Mouse (Mus musculus): ENCODE results near the gene Slc29a1. TPM values are rescaled to one million over a fixed set of nuclear protein-coding genes. Genes with fewer than 3 reads are reported as not detected.

Gene Slc29a1
- polyA plus RNA-seq, 1 experiment from 2014 or later, result 47.2 TPM

DNA sequence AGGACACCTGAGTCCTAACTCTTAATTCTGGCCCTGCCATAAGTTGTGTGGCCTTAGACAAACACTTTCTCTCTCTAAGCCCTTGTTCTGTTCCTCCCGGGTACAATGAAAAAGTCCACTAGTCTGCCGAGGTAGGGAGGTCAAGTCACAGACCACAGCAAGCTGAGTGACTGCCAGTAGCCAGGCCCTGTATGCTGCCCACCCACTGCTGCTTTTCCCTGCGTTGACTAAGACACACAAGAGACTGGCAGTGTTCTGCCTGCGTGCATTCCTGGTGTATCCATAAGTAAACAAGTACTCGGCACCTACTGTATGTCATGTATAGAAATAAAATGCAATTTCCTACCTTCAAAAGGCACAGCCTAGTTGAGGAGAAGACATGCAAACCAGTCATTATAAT lies 49.2 kb downstream of the Slc29a1 start:
- Histone ChIP-seq H3K27ac (no peak overlapping the region), H3K9ac (peak overlapping the region; percentile 97; the same call in 1 of the 2 replicates)
- WGBS, result 28% methylated on average over 5 of the region's 5 CpGs

DNA sequence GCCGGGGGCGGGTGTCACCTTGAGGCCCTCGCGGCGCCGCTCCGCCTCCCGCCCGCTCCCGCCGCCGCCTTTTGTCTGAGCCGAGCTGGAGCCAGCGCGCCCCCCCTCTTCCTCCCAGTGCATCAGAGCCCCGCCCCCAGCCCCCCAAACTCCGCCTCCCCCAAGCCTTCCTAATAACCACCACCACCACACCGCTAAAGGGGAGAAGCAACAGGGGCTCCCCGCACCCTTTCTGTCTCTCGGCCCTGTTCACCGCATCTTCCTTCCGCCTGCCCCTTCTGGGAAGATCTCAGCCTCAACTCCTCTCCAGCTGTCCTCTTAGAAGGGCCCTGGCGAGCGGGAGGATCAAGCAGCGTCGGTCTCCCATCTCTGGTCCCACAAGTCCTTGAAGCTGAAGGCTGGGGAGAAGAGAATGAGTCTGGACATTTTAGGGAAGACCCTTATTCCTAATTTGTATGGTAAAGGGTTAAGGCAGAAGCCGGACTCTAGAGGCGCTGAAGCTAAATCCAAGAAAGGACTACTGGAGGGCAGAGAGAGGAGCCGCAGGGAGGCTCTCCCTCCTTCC lies 49.7 kb downstream of the Slc29a1 start, which contains the start of gene Tmem151b:
Tmem151b (minus strand) TSS at position 61 of the 565 bp plus-strand sequence.
- Histone ChIP-seq H3K9me3 (replicated peaks) (no peaks in the 10 kb centered on the region), H3K36me3 (peaks cover 16% of the 10 kb centered on the region), H3K4me3 (peak within 1 kb of the TSS; percentile 94), H3K27me3 (peaks cover 41% of the 10 kb centered on the region), H3K9ac (peak within 1 kb of the TSS; percentile 97), H3K27ac (peak within 1 kb of the TSS; percentile 96), H3K4me2 (replicated peaks) (peak within 1 kb of the TSS; percentile 71), H3K4me1 (peaks cover 50% of the 10 kb centered on the region)
- peak; percentile 34 for ATAC-seq (ENCODE audit: low FRiP score)
- WGBS, result 0% methylated on average over 12 of the region's 29 CpGs

More for the DNA sequence above, 49.2 kb downstream of the Slc29a1 start:
- no peak for ATAC-seq (ENCODE audit: low FRiP score)
- Histone ChIP-seq H3K27me3 (peaks cover 35% of the 10 kb centered on the region), H3K4me1 (peaks cover 45% of the 10 kb centered on the region), H3K36me3 (peaks cover 11% of the 10 kb centered on the region), H3K4me2 (replicated peaks) (peak overlapping the region; percentile 71), H3K9me3 (replicated peaks) (no peaks in the 10 kb centered on the region), H3K4me3 (0 out of 2 replicates have a peak overlapping the region, but pooled peaks have one; percentile 94)

DNA sequence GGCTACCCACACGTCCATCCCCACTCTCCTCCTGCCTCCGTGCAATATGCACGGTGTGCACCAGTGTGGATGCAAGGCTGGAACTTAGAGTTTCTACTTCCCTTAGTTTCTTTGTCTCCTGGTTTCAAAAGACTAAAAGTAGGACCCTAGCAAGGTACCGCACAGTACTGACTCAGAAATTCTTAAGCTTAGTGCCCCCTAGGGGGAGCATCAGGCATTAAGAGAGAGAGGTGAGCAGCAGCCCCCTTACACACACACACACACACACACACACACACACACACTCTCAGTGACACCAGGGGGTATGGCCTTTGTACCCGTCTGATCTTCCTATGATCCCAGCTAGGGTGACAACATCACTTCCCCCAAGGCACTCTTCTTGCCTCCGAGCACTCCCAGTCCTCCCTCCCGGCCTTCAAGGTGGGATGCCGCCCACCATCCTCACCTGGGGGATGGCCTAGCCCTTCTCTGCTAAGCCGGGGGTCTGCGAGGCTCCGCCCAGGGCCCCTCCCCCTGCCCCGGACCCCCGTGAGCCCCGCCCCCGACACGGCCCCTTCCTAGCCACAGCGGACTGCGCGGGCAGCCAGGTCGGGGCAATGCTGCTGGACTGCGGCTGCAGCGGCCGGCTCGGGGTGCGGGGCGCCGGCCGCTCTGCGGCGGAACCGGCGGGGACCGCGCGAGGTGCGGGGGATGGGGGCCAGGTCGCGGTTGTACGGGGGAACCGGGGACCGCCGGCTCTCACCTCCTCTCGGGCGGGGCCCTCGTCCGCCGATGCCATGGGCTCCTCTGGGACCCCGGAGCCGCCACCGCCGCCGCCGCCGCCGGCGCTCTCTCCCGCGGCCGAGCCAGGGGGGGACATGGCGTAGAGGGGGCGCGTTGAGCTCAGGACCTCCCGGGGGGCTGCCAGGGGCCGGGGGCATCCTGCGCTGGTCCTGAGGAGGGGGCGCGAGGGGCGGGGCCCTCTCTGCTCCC lies 50.6 kb downstream of the Slc29a1 start:
- H3K27me3 ChIP-seq, result peaks cover 45% of the 10 kb centered on the region
- H3K4me1 ChIP-seq, result peaks cover 59% of the 10 kb centered on the region
- peak overlapping the region; percentile 94 for H3K4me3 ChIP-seq
- 3% methylated on average over 58 of the region's 68 CpGs for WGBS
- peak overlapping the region; percentile 71 for H3K4me2 ChIP-seq (replicated peaks)
- H3K9ac ChIP-seq, result peak overlapping the region; percentile 97
- no peaks in the 10 kb centered on the region for H3K9me3 ChIP-seq (replicated peaks)
- peak overlapping the region; percentile 96 for H3K27ac ChIP-seq
- H3K36me3 ChIP-seq, result peaks cover 20% of the 10 kb centered on the region
- peak; percentile 66 for ATAC-seq (ENCODE audit: low FRiP score)

DNA sequence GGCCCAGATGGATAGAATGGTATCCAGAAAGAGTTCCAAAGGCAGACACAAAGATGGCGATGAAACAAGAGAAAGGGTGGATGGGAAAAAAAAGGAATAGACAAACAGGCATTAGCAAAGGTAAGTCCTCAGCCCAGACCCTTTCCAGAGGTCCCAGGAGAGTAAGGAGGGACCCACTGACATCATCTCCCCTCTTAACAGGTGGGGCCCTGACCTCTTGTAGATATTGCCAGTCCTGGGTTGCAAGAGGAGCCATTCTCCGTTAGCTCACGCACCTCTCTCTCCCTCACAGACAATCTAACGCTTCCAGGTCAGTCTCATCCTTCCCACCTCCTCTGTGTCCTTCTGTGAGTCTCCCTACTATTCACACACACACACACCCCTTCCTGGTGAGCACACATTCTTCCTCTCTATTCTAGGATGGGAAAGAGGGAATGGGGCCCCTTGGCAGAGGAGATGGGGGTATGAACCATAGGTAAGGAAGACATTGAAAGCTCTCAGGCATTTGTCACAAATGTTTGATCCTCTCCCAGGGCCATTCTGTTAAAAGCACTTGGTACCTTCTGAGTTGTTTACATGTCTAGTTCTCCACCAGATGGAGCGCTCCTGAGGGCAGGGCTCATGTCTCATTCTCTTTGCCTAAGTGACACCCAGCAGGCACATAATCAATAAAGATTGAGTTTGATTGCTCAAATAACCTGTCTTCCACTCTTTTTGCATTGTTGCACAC lies 51.8 kb downstream of the Slc29a1 start:
- H3K27me3 ChIP-seq, result peaks cover 57% of the 10 kb centered on the region
- H3K27ac ChIP-seq, result no peak overlapping the region
- H3K9me3 ChIP-seq (replicated peaks), result no peaks in the 10 kb centered on the region
- 78% methylated on average over 5 of the region's 5 CpGs for WGBS
- no peak overlapping the region for H3K4me3 ChIP-seq
- H3K4me2 ChIP-seq (replicated peaks), result peak overlapping the region; percentile 71
- no peak overlapping the region for H3K9ac ChIP-seq
- peaks cover 62% of the 10 kb centered on the region for H3K4me1 ChIP-seq
- H3K36me3 ChIP-seq, result peaks cover 20% of the 10 kb centered on the region
- ATAC-seq (ENCODE audit: low FRiP score), result no peak

DNA sequence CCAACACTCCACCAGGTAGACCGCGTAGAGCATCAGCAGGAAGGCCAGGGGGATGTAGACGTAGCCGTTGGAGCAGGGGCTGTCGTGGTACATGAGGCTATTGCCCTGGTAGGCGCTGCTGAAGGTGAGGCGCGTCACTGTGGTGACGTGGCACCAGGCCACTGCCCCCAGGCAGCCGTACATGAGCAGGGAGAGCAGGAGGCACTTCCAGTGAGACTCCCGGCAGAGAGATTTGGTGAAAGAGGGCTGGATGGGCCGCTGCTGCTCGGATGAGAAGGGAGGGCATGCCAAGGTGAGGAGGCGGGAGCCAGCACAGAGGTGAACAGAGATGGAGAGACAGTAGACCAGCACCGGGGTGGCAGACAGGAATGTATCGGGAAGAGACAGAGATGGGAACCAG lies 52.5 kb downstream of the Slc29a1 start:
- Histone ChIP-seq H3K36me3 (peaks cover 20% of the 10 kb centered on the region), H3K4me2 (replicated peaks) (no peak overlapping the region), H3K4me3 (no peak overlapping the region), H3K27me3 (peaks cover 62% of the 10 kb centered on the region), H3K9ac (no peak overlapping the region), H3K27ac (no peak overlapping the region), H3K9me3 (replicated peaks) (no peaks in the 10 kb centered on the region), H3K4me1 (peaks cover 61% of the 10 kb centered on the region)
- no peak for ATAC-seq (ENCODE audit: low FRiP score)
- WGBS, result 62% methylated on average over 16 of the region's 16 CpGs

DNA sequence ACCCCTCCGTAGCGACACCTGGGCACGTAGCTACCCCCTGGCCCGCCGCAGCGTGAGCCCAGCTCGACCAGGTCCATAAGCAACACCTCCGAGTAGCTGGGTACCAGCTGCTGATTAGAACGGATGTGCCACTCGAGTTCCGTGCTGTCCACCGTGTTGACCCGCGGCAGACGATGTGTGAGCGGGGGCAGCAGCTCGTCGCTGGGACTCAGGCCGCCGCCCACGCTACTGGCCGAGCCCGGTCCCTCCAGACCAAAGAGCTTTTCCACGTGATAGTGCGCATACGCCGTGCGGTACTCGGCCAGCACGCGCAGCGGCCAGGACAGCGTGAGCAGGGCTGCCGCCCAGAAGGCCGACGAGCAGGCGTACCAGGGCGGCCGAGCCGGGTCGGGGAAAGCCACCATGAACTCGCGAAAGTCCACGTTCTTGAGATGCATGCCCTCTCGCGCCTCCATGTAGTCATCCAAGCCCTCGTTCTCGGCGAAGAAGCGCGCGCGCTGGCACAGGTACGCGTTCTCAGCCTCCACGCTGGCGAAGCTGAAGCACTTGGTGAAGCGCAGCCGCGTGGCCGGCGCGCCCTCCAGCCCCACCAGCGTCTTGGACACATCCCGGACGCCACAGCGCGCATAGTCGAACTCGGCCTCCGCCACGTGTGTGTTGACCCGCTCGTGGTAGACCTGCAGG lies 54.0 kb downstream of the Slc29a1 start:
- H3K9ac ChIP-seq, result 0 out of 2 replicates have a peak overlapping the region, but pooled peaks have one; percentile 38
- H3K9me3 ChIP-seq (replicated peaks), result no peaks in the 10 kb centered on the region
- WGBS, result 5% methylated on average over 74 of the region's 74 CpGs
- peaks cover 20% of the 10 kb centered on the region for H3K36me3 ChIP-seq
- H3K4me2 ChIP-seq (replicated peaks), result peak overlapping the region; percentile 47
- peaks cover 73% of the 10 kb centered on the region for H3K27me3 ChIP-seq
- H3K27ac ChIP-seq, result no peak overlapping the region
- no peak for ATAC-seq (ENCODE audit: low FRiP score)
- H3K4me3 ChIP-seq, result peak overlapping the region; percentile 18
- H3K4me1 ChIP-seq, result peaks cover 54% of the 10 kb centered on the region

DNA sequence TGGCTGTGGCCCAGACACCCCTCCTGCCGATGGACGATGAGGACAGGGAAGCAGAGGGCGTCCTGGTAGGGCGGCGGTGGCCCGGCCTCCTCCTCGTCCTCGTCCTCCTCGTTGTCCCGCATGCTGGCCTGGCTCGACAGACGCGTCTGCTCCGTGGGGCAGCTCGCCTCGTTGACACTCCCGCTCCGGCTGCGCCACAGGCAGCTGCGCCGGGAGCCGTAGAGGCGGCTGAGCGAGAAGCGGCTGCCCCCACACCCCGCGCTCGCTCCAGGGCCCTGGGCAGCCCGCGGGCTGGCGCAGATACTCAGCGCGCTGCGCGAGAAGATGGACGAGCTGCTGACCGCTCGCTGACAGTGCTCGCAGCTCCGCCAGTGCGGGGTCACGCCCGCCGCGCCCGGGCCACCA lies 54.5 kb downstream of the Slc29a1 start:
- H3K36me3 ChIP-seq, result peaks cover 20% of the 10 kb centered on the region
- peak overlapping the region; percentile 47 for H3K4me2 ChIP-seq (replicated peaks)
- peak overlapping the region; percentile 18 for H3K4me3 ChIP-seq
- no peaks in the 10 kb centered on the region for H3K9me3 ChIP-seq (replicated peaks)
- ATAC-seq (ENCODE audit: low FRiP score), result no peak
- H3K27me3 ChIP-seq, result peaks cover 78% of the 10 kb centered on the region
- WGBS, result 2% methylated on average over 44 of the region's 46 CpGs
- H3K9ac ChIP-seq, result 0 out of 2 replicates have a peak overlapping the region, but pooled peaks have one; percentile 38
- H3K4me1 ChIP-seq, result peaks cover 48% of the 10 kb centered on the region
- H3K27ac ChIP-seq, result no peak overlapping the region

DNA sequence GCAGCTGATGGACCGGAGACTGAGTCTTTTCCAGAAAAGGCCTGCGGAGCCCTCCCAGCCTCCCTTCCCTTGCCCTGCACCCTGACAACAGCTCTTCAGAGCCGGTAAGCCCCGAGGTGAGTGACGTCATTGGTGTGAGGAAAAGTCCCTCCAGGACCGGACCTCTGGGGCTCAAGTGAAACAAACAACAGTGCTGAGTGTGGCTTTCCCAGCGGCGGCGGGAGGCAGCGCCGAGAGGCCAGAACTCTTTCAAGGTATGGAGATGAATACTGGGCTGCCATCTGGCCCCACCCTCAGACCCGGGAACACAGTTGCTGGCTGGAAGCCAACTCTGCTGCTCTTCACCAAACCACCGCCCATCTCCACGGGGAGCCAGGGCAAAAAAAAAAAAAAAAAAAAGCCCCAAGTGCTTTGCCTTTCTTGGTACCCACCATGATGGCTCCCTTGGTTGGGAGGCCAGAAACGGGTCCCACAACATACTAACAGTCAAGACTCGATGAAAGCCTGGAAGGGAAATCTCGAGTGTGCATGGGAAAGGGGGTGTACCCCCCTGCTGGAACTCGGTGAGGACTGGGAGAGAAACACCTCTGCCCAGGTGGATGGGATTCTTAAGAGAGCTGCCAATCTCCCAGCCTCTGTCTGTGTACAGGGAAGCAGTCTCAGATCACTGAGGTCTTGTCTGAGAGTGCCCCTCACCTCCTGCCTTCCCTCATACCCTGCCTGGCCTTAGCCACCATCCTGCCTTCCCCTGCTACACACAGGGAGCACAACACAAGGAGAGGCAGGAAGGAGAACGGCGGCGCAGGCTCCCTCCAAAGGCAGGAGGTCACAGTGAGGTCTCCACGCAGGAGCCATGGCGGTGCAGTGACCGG lies 55.2 kb downstream of the Slc29a1 start:
- 0 out of 2 replicates have a peak overlapping the region, but pooled peaks have one; percentile 38 for H3K9ac ChIP-seq
- no peak overlapping the region for H3K27ac ChIP-seq
- H3K27me3 ChIP-seq, result peaks cover 84% of the 10 kb centered on the region
- peak overlapping the region; percentile 18; the same call in 1 of the 2 replicates for H3K4me3 ChIP-seq
- 5% methylated on average over 24 of the region's 24 CpGs for WGBS
- H3K4me1 ChIP-seq, result peaks cover 46% of the 10 kb centered on the region
- H3K9me3 ChIP-seq (replicated peaks), result no peaks in the 10 kb centered on the region
- peak; percentile 18 for ATAC-seq (ENCODE audit: low FRiP score)
- peaks cover 20% of the 10 kb centered on the region for H3K36me3 ChIP-seq
- H3K4me2 ChIP-seq (replicated peaks), result peak overlapping the region; percentile 47

DNA sequence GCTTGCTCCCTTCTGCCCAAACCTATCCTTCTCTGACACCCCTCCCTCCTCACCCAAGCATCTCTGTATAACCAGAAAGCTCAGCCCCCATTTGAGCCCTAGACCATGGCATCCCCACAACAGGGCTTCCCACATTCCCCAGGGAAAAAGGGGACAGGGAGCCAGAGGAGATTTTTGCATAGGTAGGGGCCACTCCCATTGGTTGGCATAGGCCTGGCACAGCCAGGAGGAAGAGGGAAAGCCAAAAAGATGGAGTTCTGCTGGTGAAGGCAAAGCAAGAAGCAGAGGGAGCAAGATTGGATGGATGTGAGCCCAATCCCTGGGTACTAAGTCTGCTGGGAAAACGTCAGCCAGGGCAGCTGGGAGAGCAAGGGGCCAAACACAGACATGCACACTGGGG lies 56.3 kb downstream of the Slc29a1 start:
- Histone ChIP-seq H3K36me3 (peaks cover 20% of the 10 kb centered on the region), H3K4me2 (replicated peaks) (no peak overlapping the region), H3K4me3 (no peak overlapping the region), H3K9ac (no peak overlapping the region), H3K9me3 (replicated peaks) (no peaks in the 10 kb centered on the region), H3K27me3 (peaks cover 89% of the 10 kb centered on the region), H3K4me1 (peaks cover 37% of the 10 kb centered on the region), H3K27ac (no peak overlapping the region)
- ATAC-seq (ENCODE audit: low FRiP score), result no peak
- WGBS, result 26% methylated on average over 1 of the region's 1 CpGs

DNA sequence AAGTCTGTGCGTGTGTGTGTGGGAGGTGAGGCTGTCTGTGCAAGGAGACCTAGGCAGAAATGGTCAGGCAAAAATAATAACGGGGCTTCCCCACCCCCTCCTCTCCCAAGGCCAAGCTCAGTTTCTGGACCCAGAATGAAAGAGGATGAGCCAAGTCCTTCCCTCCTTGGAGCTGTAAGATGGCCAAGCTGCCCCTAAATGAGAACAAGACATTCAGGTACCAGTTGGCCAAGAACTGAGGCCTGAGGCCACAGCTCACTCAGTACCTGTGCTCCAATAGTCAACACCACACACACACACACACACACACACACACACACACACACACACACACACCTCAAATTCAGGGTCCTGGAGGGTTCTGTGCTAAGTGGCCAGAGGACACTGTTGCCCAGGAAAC lies 56.7 kb downstream of the Slc29a1 start:
- no peak for ATAC-seq (ENCODE audit: low FRiP score)
- Histone ChIP-seq H3K27ac (no peak overlapping the region), H3K9me3 (replicated peaks) (no peaks in the 10 kb centered on the region), H3K4me1 (peaks cover 33% of the 10 kb centered on the region), H3K9ac (no peak overlapping the region), H3K4me3 (no peak overlapping the region), H3K4me2 (replicated peaks) (no peak overlapping the region), H3K27me3 (peaks cover 89% of the 10 kb centered on the region), H3K36me3 (peaks cover 20% of the 10 kb centered on the region)
- WGBS, result 74% methylated on average over 2 of the region's 2 CpGs

DNA sequence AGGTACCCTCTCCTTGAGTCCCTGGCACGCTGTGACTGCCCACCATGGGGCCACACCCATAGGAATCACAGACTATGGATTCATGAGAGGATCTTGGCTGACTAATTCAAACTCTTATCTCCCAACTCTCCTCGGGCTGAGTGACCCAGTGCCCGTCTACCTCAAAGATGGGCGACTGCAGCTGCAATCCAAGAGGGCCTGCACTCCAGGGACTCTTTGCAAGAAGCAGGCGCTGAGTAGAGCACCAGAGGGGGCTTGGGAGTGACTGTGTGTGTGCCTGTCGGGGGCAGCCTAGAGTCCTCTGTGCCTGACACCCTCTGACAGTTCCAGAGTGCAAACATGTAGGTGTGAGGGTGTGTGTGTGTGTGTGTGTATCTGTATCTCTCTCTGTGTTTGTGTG lies 57.3 kb downstream of the Slc29a1 start:
- Histone ChIP-seq H3K36me3 (peaks cover 20% of the 10 kb centered on the region), H3K27me3 (peaks cover 87% of the 10 kb centered on the region), H3K4me1 (peaks cover 30% of the 10 kb centered on the region), H3K4me2 (replicated peaks) (no peak overlapping the region), H3K27ac (no peak overlapping the region), H3K4me3 (no peak overlapping the region), H3K9me3 (replicated peaks) (no peaks in the 10 kb centered on the region), H3K9ac (no peak overlapping the region)
- 42% methylated on average over 6 of the region's 6 CpGs for WGBS
- ATAC-seq (ENCODE audit: low FRiP score), result no peak
